Mouse (Mus musculus): ENCODE results near the gene Slc25a42. TPM values are rescaled to one million over a fixed set of nuclear protein-coding genes. Genes with fewer than 3 reads are reported as not detected.
A peak's percentile ranks its signal among the peaks of the same experiment; 100 is the strongest.

Gene Slc25a42
- polyA plus RNA-seq, 1 experiment from 2014 or later = 6.6 TPM

- H3K9me3 ChIP-seq (replicated peaks) = no peaks in the 10 kb centered on the region
- H3K4me1 ChIP-seq = peaks cover 26% of the 10 kb centered on the region
- H3K27ac ChIP-seq = no peak overlapping the region
- whole genome bisulfite sequencing (ENCODE audit: insufficient replicate concordance) = 69% methylated on average over 3 of the region's 3 CpGs
- H3K36me3 ChIP-seq = no peaks in the 10 kb centered on the region
- H3K4me2 ChIP-seq = no peak overlapping the region
- no peak overlapping the region for H3K4me3 ChIP-seq
- no peak overlapping the region for H3K9ac ChIP-seq
- H3K27me3 ChIP-seq (replicated peaks) = peaks cover 60% of the 10 kb centered on the region
- no peak for ATAC-seq
These were observed 48.8 kb downstream of the Slc25a42 start for GRCm38 (mm10) chr8:70163316-70163715.

- ATAC-seq = no peak
- 39% methylated on average over 13 of the region's 13 CpGs for WGBS (ENCODE audit: insufficient replicate concordance)
- Histone ChIP-seq H3K36me3 (no peaks in the 10 kb centered on the region), H3K9me3 (replicated peaks) (no peaks in the 10 kb centered on the region), H3K9ac (no peak overlapping the region), H3K27ac (no peak overlapping the region), H3K4me3 (no peak overlapping the region), H3K27me3 (replicated peaks) (peaks cover 63% of the 10 kb centered on the region), H3K4me2 (no peak overlapping the region), H3K4me1 (peaks cover 22% of the 10 kb centered on the region)
These were observed 52.1 kb downstream of the Slc25a42 start for GRCm38 (mm10) chr8:70160015-70160414.

DNA sequence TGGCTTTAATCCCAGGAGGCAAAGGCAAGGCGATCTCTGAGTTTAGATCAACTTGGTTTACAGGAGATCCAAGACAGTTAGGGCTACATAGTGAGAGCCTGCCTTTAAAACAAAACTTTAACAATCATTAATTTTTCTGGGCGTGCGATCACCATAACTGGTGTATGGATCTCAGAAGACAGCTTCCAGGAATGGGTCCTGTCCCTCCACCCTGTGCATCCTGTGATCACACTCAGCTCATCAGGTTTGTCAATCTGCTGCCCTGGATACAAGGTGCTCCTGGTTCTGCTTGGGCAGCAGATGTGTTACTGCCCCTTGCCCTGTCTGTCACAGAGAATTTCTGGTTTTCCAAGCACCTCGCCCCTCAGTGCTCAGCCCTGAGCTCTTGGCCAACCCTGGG is 52.9 kb downstream of the Slc25a42 start:
- Histone ChIP-seq H3K27me3 (replicated peaks) (peaks cover 63% of the 10 kb centered on the region), H3K4me2 (peak overlapping the region; percentile 95; the same call in 1 of the 2 replicates), H3K4me1 (peaks cover 21% of the 10 kb centered on the region), H3K9me3 (replicated peaks) (no peaks in the 10 kb centered on the region), H3K36me3 (no peaks in the 10 kb centered on the region), H3K9ac (no peak overlapping the region; the same call in 1 of the 2 replicates), H3K27ac (no peak overlapping the region), H3K4me3 (0 out of 2 replicates have a peak overlapping the region, but pooled peaks have one; percentile 65)
- 80% methylated on average over 4 of the region's 4 CpGs for WGBS (ENCODE audit: insufficient replicate concordance)
- ATAC-seq = no peak

DNA sequence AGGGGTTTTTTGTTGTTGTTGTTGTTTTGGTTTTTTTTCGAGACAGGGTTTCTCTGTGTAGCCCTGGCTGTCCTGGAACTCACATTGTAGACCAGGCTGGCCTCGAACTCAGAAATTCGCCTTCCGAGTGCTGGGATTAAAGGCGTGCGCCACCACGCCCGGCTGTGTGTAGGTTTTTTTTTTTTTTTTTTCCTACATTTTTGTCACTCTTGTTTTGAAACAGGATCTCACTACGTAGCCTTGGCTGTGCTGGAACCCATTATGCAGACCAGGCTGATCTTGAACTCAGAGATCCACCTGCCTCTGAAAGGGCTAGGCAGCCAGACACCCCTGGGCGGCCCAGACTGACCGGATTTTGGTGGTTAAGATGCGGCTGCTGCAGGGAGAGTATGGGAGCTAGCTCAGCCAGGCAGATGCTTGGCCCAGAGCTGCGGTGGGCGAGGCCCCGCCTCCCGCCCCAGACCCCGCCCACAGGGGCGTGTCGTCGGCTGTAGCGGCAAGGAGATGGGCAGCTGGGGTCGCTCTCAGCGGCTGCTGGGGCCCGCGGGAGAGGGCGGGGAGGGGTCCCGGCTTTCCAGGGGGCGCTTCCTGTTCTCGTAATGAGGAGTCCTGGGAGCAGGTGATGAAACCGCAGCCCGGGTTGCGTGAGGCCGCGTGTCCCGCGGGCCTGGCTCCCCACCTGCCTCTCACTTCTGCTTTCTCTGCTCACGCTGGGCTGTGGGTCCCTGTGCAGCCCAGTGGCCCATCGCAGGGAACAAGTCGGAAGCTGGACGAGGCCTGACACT is 53.8 kb downstream of the Slc25a42 start:
- peak overlapping the region; percentile 65 for H3K4me3 ChIP-seq
- no peaks in the 10 kb centered on the region for H3K36me3 ChIP-seq
- peak overlapping the region; percentile 95 for H3K4me2 ChIP-seq
- WGBS (ENCODE audit: insufficient replicate concordance) = 10% methylated on average over 40 of the region's 40 CpGs
- peaks cover 21% of the 10 kb centered on the region for H3K4me1 ChIP-seq
- H3K27me3 ChIP-seq (replicated peaks) = peaks cover 58% of the 10 kb centered on the region
- H3K9me3 ChIP-seq (replicated peaks) = no peaks in the 10 kb centered on the region
- ATAC-seq = peak; percentile 81
- H3K9ac ChIP-seq = peak overlapping the region; percentile 63
- H3K27ac ChIP-seq = no peak overlapping the region

DNA sequence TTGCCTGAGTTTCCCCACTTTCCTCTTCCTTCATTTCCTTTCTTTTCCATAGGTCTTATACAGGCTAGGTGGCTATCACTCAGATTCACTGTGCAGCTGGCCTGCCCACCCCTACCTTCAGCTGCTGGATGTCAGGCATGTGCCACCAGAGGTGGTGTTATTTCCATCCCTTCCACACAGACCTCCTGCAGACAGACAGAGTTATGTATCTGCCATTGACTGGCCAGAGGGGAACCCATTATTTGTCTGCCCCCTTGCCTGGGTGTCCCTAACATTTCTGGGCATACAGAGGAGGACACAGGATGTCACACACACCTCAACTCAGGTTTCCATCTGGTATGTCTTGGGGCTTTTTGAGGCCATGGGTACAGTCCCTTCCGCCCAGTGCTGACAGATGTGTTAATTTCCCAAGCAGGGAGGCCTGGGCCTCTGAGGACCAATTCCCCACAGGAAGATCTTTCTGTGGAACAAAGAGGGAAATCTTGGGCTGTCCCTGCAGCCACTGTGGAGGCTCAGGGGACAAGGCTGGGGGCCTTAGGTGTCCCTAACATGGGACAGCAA is 54.8 kb downstream of the Slc25a42 start:
- WGBS (ENCODE audit: insufficient replicate concordance) = 89% methylated on average over 1 of the region's 1 CpGs

DNA sequence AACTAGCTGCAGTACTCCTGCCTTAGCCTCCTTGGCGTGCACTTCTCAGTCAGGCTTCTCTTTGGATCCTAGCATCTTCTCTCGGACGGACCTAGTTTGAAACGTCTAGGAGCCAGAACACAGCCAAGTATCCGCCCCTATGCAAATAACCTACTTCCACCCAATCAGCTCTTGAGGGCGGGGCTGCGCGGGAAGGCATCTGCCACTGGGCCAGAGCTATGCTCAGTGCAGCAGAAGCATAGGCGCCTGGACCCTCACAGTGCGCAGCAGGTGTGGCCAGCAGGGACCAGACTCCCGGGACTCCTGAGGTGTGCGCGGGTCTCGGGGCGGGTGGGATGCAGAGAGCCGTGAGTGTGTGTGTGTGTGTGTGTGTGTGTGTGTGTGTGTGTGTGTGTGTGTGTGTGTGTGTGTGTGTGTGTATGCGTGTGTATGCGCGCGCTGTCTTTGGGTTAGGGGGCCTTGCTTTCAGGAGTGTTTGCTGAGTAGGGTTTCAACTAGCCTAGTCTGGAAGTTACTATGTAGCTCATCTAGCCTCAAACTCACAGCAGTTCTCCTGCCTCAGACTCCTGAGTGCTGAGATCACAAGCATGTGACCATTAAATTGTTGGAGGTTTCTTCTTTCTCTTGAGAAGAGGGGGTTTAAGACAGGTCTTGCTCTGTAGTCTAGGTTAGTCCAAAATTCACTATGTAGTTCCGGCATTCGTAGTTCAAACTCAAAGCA is 59.4 kb downstream of the Slc25a42 start:
- Histone ChIP-seq H3K27me3 (replicated peaks) (peaks cover 55% of the 10 kb centered on the region), H3K4me2 (peak overlapping the region; percentile 46), H3K36me3 (no peaks in the 10 kb centered on the region), H3K4me3 (no peak overlapping the region), H3K4me1 (peaks cover 26% of the 10 kb centered on the region), H3K27ac (no peak overlapping the region), H3K9ac (no peak overlapping the region), H3K9me3 (replicated peaks) (no peaks in the 10 kb centered on the region)
- WGBS (ENCODE audit: insufficient replicate concordance) = 15% methylated on average over 22 of the region's 22 CpGs
- ATAC-seq = peak; percentile 94

More for the DNA sequence above, 54.8 kb downstream of the Slc25a42 start:
- Histone ChIP-seq H3K4me2 (no peak overlapping the region), H3K9ac (no peak overlapping the region), H3K4me1 (peaks cover 28% of the 10 kb centered on the region), H3K9me3 (replicated peaks) (no peaks in the 10 kb centered on the region), H3K36me3 (no peaks in the 10 kb centered on the region), H3K4me3 (no peak overlapping the region), H3K27ac (no peak overlapping the region), H3K27me3 (replicated peaks) (peaks cover 65% of the 10 kb centered on the region)
- no peak for ATAC-seq

DNA sequence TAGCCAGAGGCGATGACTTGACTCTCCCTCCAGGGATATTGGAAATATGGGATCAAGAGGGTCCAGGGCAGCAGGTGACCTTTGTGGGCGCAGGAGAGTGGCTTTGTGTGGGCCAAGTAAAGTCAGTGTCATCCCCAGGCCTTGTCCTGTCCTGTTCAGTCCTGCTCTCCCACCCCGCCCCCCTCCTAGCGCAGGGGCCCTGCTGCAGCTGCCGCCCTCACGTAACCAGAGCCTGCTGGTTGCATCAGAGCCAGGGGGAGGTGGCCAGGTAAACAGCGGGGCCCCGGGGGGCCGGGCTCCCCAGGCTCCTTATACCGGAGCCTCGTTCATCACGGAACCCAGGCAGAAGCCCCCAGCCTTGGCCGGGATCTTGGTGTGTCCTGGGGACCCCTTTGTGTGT is 61.9 kb downstream of the Slc25a42 start:
- H3K27ac ChIP-seq = no peak overlapping the region

GRCm38 (mm10) chr8:70147678-70148607 is 64.2 kb downstream of the Slc25a42 start:
- Histone ChIP-seq H3K9ac (no peak overlapping the region), H3K4me2 (no peak overlapping the region), H3K4me1 (peaks cover 22% of the 10 kb centered on the region), H3K36me3 (peaks cover 44% of the 10 kb centered on the region), H3K27ac (no peak overlapping the region), H3K9me3 (replicated peaks) (no peaks in the 10 kb centered on the region), H3K4me3 (no peak overlapping the region), H3K27me3 (replicated peaks) (peaks cover 15% of the 10 kb centered on the region)
- no peak for ATAC-seq
- 67% methylated on average over 7 of the region's 7 CpGs for WGBS (ENCODE audit: insufficient replicate concordance)

More for the DNA sequence above, 61.9 kb downstream of the Slc25a42 start:
- peak overlapping the region; percentile 34 for H3K4me2 ChIP-seq
- no peaks in the 10 kb centered on the region for H3K9me3 ChIP-seq (replicated peaks)
- H3K4me1 ChIP-seq = peaks cover 23% of the 10 kb centered on the region
- WGBS (ENCODE audit: insufficient replicate concordance) = 22% methylated on average over 13 of the region's 13 CpGs
- peaks cover 22% of the 10 kb centered on the region for H3K36me3 ChIP-seq
- H3K9ac ChIP-seq = no peak overlapping the region; the same call in 1 of the 2 replicates
- 0 out of 2 replicates have a peak overlapping the region, but pooled peaks have one; percentile 1 for H3K4me3 ChIP-seq
- H3K27me3 ChIP-seq (replicated peaks) = peaks cover 30% of the 10 kb centered on the region
- peak; percentile 36; the same call in 1 of the 2 replicates for ATAC-seq

GRCm38 (mm10) chr8:70139981-70140380 is 72.1 kb downstream of the Slc25a42 start:
- peak overlapping the region; percentile 83 for H3K9ac ChIP-seq
- peaks cover 27% of the 10 kb centered on the region for H3K4me1 ChIP-seq
- no peaks in the 10 kb centered on the region for H3K9me3 ChIP-seq (replicated peaks)
- H3K4me2 ChIP-seq = peak overlapping the region; percentile 81
- peaks cover 62% of the 10 kb centered on the region for H3K36me3 ChIP-seq
- ATAC-seq = no peak
- peak overlapping the region; percentile 84 for H3K4me3 ChIP-seq
- peak overlapping the region; percentile 93 for H3K27ac ChIP-seq
- no peaks in the 10 kb centered on the region for H3K27me3 ChIP-seq (replicated peaks)
- WGBS (ENCODE audit: insufficient replicate concordance) = 9% methylated on average over 9 of the region's 9 CpGs

GRCm38 (mm10) chr8:70139026-70139857 is 72.9 kb downstream of the Slc25a42 start, which contains the start of the genes Rfxank, Borcs8 and Mef2b:
Gene Rfxank (minus strand): TSS chr8:70139154.
Gene Borcs8 (plus strand): TSS chr8:70139499.
Gene Mef2b (plus strand): TSS chr8:70139711.
- WGBS (ENCODE audit: insufficient replicate concordance) = under 1% methylated on average over 46 of the region's 46 CpGs
- peaks cover 62% of the 10 kb centered on the region for H3K36me3 ChIP-seq
- peak within 1 kb of the TSS; percentile 81 for H3K4me2 ChIP-seq
- H3K27me3 ChIP-seq (replicated peaks) = no peaks in the 10 kb centered on the region
- H3K9ac ChIP-seq = peak within 1 kb of the TSS; percentile 83
- no peaks in the 10 kb centered on the region for H3K9me3 ChIP-seq (replicated peaks)
- peak; percentile 96 for ATAC-seq
- peaks cover 34% of the 10 kb centered on the region for H3K4me1 ChIP-seq
- H3K4me3 ChIP-seq = peak within 1 kb of the TSS; percentile 84
- H3K27ac ChIP-seq = peak within 1 kb of the TSS; percentile 93
